Mouse (Mus musculus) liver, embryonic 15.5 days (tissue): ENCODE measurements around the gene Adap2. TPM values are rescaled to one million over a fixed set of nuclear protein-coding genes. Genes with fewer than 3 reads are reported as not detected.

ENCODE experiments used
- ATAC-seq: fragments of 200-750 bp; cut with Nextera tagmentation; 2 replicates; pipeline ENCODE4 v1.8.0; 2017; ENCODE audit warnings: moderate number of reproducible peaks, mild to moderate bottlenecking, moderate library complexity; ENCODE audit not compliant: insufficient read depth
- H3K27ac ChIP-seq: fragments of 300-500 bp; sonication (generic); replicated peaks from 2 replicates; pipeline ENCODE4 v1.5.1; 2015; ENCODE audit warnings: mild to moderate bottlenecking, inconsistent platforms
- H3K27me3 ChIP-seq: fragments of 300-500 bp; sonication (generic); 2 replicates; pipeline ENCODE4 v1.6.1; 2015; ENCODE audit warnings: mild to moderate bottlenecking, inconsistent platforms
- H3K36me3 ChIP-seq: fragments of 300-500 bp; sonication (generic); replicated peaks from 2 replicates; pipeline ENCODE4 v1.6.1; 2015; ENCODE audit warnings: moderate library complexity, mild to moderate bottlenecking, inconsistent platforms
- H3K4me1 ChIP-seq: fragments of 300-500 bp; sonication (generic); replicated peaks from 2 replicates; pipeline ENCODE4 v1.6.1; 2015; ENCODE audit warnings: inconsistent platforms
- H3K4me2 ChIP-seq: fragments of 300-500 bp; sonication (generic); 2 replicates; pipeline ENCODE4 v1.6.1; 2015; ENCODE audit warnings: moderate library complexity, mild to moderate bottlenecking, inconsistent platforms
- H3K4me3 ChIP-seq: fragments of 300-500 bp; sonication (generic); replicated peaks from 2 replicates; pipeline ENCODE4 v1.5.1; 2015; ENCODE audit warnings: mild to moderate bottlenecking, inconsistent platforms
- H3K9ac ChIP-seq: fragments of 300-500 bp; sonication (generic); 2 replicates; pipeline ENCODE4 v1.6.1; 2015; ENCODE audit warnings: moderate library complexity, mild to moderate bottlenecking, inconsistent platforms
- H3K9me3 ChIP-seq: fragments of 300-500 bp; sonication (generic); replicated peaks from 2 replicates; pipeline ENCODE4 v1.6.1; 2016; ENCODE audit warnings: inconsistent platforms
- WGBS: fragments of 180-500 bp; shearing (Covaris S2); methylation state at CpG from one replicate; pipeline ENCODE4 v1.1.7; 2015; ENCODE audit warnings: mixed read lengths; ENCODE audit not compliant: insufficient replicate concordance; 5-methylcytosine and 5-hydroxymethylcytosine counted together
- polyA plus RNA-seq: library from polyadenylated mRNA; unstranded; fragments of >200 nt; fragmentation: Nextera tagmentation; extraction: Ambion mirVana; gene quantifications from 2 replicates; pipeline ENCODE4 v1.2.1, GENCODE M21; 2015

Adap2 gene
- polyA plus RNA-seq, 1 experiment from 2014 or later = 6.5 TPM

GRCm38 (mm10) chr11:80200326-80200725 is 46.4 kb downstream of the Adap2 start:
- Histone ChIP-seq H3K4me2 (no peak overlapping the region), H3K27ac (no peak overlapping the region), H3K27me3 (no peaks in the 10 kb centered on the region), H3K4me3 (no peak overlapping the region), H3K9me3 (no peaks in the 10 kb centered on the region), H3K9ac (no peak overlapping the region), H3K4me1 (no peaks in the 10 kb centered on the region), H3K36me3 (0 out of 2 replicates have a peak, but pooled peaks cover 3% of the 10 kb centered on the region)
- WGBS = 63% methylated on average over 1 of the region's 1 CpGs
- ATAC-seq = no peak

GRCm38 (mm10) chr11:80202296-80202695 is 48.4 kb downstream of the Adap2 start:
- no peaks in the 10 kb centered on the region for H3K36me3 ChIP-seq
- H3K4me2 ChIP-seq = no peak overlapping the region
- 0 out of 2 replicates have a peak overlapping the region, but pooled peaks have one; percentile 39 for H3K27ac ChIP-seq
- H3K27me3 ChIP-seq = no peaks in the 10 kb centered on the region
- H3K4me3 ChIP-seq = no peak overlapping the region
- no peaks in the 10 kb centered on the region for H3K9me3 ChIP-seq
- WGBS = 65% methylated on average over 6 of the region's 6 CpGs
- ATAC-seq = no peak
- H3K9ac ChIP-seq = no peak overlapping the region
- no peaks in the 10 kb centered on the region for H3K4me1 ChIP-seq

GRCm38 (mm10) chr11:80204037-80204436 is 50.1 kb downstream of the Adap2 start:
- ATAC-seq = no peak

GRCm38 (mm10) chr11:80204941-80205340 is 51.0 kb downstream of the Adap2 start:
- Histone ChIP-seq H3K27me3 (no peaks in the 10 kb centered on the region), H3K4me3 (no peak overlapping the region), H3K36me3 (no peaks in the 10 kb centered on the region), H3K4me2 (no peak overlapping the region), H3K4me1 (peaks cover 7% of the 10 kb centered on the region), H3K9me3 (no peaks in the 10 kb centered on the region), H3K27ac (no peak overlapping the region), H3K9ac (no peak overlapping the region)
- no peak for ATAC-seq
- 49% methylated on average over 5 of the region's 5 CpGs for WGBS

More at GRCm38 (mm10) chr11:80204037-80204436, 50.1 kb downstream of the Adap2 start:
- Histone ChIP-seq H3K9me3 (no peaks in the 10 kb centered on the region), H3K36me3 (no peaks in the 10 kb centered on the region), H3K27ac (no peak overlapping the region), H3K4me3 (no peak overlapping the region), H3K4me2 (no peak overlapping the region), H3K27me3 (no peaks in the 10 kb centered on the region), H3K9ac (no peak overlapping the region), H3K4me1 (peaks cover 5% of the 10 kb centered on the region)
- WGBS = 64% methylated on average over 3 of the region's 3 CpGs

- ATAC-seq = no peak
These were observed 54.6 kb downstream of the Adap2 start for GRCm38 (mm10) chr11:80208465-80208859.

GRCm38 (mm10) chr11:80208860-80209800 is 55.2 kb downstream of the Adap2 start, which contains the start of gene Rhot1:
Gene Rhot1, plus strand, starts transcription at chr11:80209019.
- H3K4me1 ChIP-seq = peaks cover 27% of the 10 kb centered on the region
- H3K4me3 ChIP-seq = peak within 1 kb of the TSS; percentile 89
- H3K27me3 ChIP-seq = no peaks in the 10 kb centered on the region
- H3K36me3 ChIP-seq = peaks cover 5% of the 10 kb centered on the region
- peak within 1 kb of the TSS; percentile 95 for H3K27ac ChIP-seq
- WGBS = under 1% methylated on average over 78 of the region's 78 CpGs
- H3K9ac ChIP-seq = peak within 1 kb of the TSS; percentile 96
- no peaks in the 10 kb centered on the region for H3K9me3 ChIP-seq
- peak; percentile 96 for ATAC-seq
- peak within 1 kb of the TSS; percentile 88 for H3K4me2 ChIP-seq

More at GRCm38 (mm10) chr11:80208465-80208859, 54.6 kb downstream of the Adap2 start:
- no peak overlapping the region for H3K27ac ChIP-seq
- peaks cover 27% of the 10 kb centered on the region for H3K4me1 ChIP-seq
- 35% methylated on average over 7 of the region's 7 CpGs for WGBS
- peak overlapping the region; percentile 88 for H3K4me2 ChIP-seq
- H3K36me3 ChIP-seq = no peaks in the 10 kb centered on the region
- no peak overlapping the region for H3K9ac ChIP-seq
- no peaks in the 10 kb centered on the region for H3K9me3 ChIP-seq
- H3K27me3 ChIP-seq = no peaks in the 10 kb centered on the region
- peak overlapping the region; percentile 89 for H3K4me3 ChIP-seq

- Histone ChIP-seq H3K9me3 (no peaks in the 10 kb centered on the region), H3K36me3 (peaks cover 12% of the 10 kb centered on the region), H3K4me3 (peak overlapping the region; percentile 89), H3K27ac (peak overlapping the region; percentile 95; the same call in 1 of the 2 replicates), H3K9ac (peak overlapping the region; percentile 47), H3K4me2 (peak overlapping the region; percentile 88), H3K27me3 (no peaks in the 10 kb centered on the region), H3K4me1 (peaks cover 31% of the 10 kb centered on the region)
- ATAC-seq = no peak
- WGBS = 9% methylated on average over 6 of the region's 6 CpGs
These were observed 56.4 kb downstream of the Adap2 start for GRCm38 (mm10) chr11:80210321-80210720.

- Histone ChIP-seq H3K27me3 (no peaks in the 10 kb centered on the region), H3K36me3 (peaks cover 12% of the 10 kb centered on the region), H3K9me3 (no peaks in the 10 kb centered on the region), H3K27ac (no peak overlapping the region), H3K9ac (no peak overlapping the region), H3K4me2 (no peak overlapping the region), H3K4me3 (no peak overlapping the region), H3K4me1 (peaks cover 34% of the 10 kb centered on the region)
- no peak for ATAC-seq
- WGBS = 73% methylated on average over 2 of the region's 2 CpGs
These were observed 58.4 kb downstream of the Adap2 start for GRCm38 (mm10) chr11:80212282-80212681.

GRCm38 (mm10) chr11:80215291-80215690 is 61.4 kb downstream of the Adap2 start:
- no peak overlapping the region for H3K27ac ChIP-seq
- no peaks in the 10 kb centered on the region for H3K9me3 ChIP-seq
- no peak overlapping the region for H3K4me3 ChIP-seq
- ATAC-seq = no peak
- no peak overlapping the region for H3K9ac ChIP-seq
- H3K4me1 ChIP-seq = peaks cover 31% of the 10 kb centered on the region
- no peaks in the 10 kb centered on the region for H3K27me3 ChIP-seq
- H3K36me3 ChIP-seq = peaks cover 12% of the 10 kb centered on the region
- H3K4me2 ChIP-seq = no peak overlapping the region
- 57% methylated on average over 3 of the region's 3 CpGs for WGBS

GRCm38 (mm10) chr11:80218657-80219293 is 64.9 kb downstream of the Adap2 start:
- no peak; the same call in 1 of the 2 replicates for ATAC-seq
- WGBS = 69% methylated on average over 11 of the region's 11 CpGs
- H3K36me3 ChIP-seq = peaks cover 37% of the 10 kb centered on the region
- no peak overlapping the region for H3K27ac ChIP-seq
- no peak overlapping the region for H3K4me3 ChIP-seq
- H3K4me1 ChIP-seq = peaks cover 14% of the 10 kb centered on the region
- no peaks in the 10 kb centered on the region for H3K9me3 ChIP-seq
- H3K9ac ChIP-seq = no peak overlapping the region
- no peaks in the 10 kb centered on the region for H3K27me3 ChIP-seq
- no peak overlapping the region for H3K4me2 ChIP-seq
